Mouse (Mus musculus): ENCODE results near the gene Ptger4. TPM values are rescaled to one million over a fixed set of nuclear protein-coding genes. Genes with fewer than 3 reads are reported as not detected.

Ptger4 gene
- polyA plus RNA-seq, 1 experiment from 2014 or later, result 1.6 TPM

DNA sequence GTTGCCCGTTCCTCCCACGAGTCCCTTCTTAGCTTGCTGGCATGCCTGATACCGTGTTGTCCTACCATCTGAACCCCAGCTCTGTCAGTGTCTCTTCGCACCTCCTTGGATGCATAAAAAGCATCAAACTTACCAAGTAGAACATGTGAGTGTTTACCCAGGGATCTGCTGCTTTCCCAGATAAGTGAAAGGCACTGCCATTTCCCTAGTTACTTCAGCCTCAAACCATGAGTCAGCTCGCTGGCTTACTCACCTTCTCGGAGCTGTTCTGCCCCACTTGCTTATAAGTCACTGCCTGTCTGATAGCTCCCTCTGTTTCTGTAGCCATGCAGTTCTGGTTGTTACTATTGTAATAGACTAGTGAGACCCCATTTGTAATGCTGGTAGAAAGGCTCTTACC lies 49.5 kb downstream of the Ptger4 start:
- WGBS (ENCODE audit: insufficient replicate concordance), result 76% methylated on average over 6 of the region's 6 CpGs
- Histone ChIP-seq H3K27ac (replicated peaks) (no peak overlapping the region), H3K4me2 (no peak overlapping the region), H3K9me3 (replicated peaks) (no peaks in the 10 kb centered on the region), H3K4me3 (replicated peaks) (no peak overlapping the region), H3K36me3 (replicated peaks) (peaks cover 19% of the 10 kb centered on the region), H3K9ac (no peak overlapping the region), H3K4me1 (replicated peaks) (peaks cover 27% of the 10 kb centered on the region), H3K27me3 (no peaks in the 10 kb centered on the region)
- ATAC-seq (ENCODE audit: insufficient read depth), result no peak

DNA sequence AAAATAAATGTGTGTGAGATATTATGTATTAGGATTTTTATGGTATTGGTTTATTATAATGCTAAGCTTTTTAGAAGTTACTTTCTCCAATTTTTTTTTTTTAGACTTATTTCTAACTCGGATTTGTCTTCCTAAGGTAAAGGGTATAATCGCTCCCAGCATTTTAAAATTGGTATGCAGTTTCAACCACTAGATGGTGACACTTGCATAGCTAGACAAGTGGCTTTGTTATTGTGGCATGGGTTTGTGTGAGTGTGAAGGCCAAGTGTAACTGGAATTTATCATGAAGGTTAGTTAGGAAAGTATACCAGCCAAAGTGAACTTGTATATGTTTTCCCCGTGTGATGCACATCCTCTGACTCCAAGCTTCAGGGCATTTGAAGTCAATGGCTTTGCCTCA lies 50.2 kb downstream of the Ptger4 start:
- WGBS (ENCODE audit: insufficient replicate concordance), result 62% methylated on average over 3 of the region's 3 CpGs
- ATAC-seq (ENCODE audit: insufficient read depth), result no peak

GRCm38 (mm10) chr15:5189504-5190093 lies 54.4 kb downstream of the Ptger4 start:
- WGBS (ENCODE audit: insufficient replicate concordance), result 68% methylated on average over 10 of the region's 10 CpGs
- Histone ChIP-seq H3K27me3 (no peaks in the 10 kb centered on the region), H3K9me3 (replicated peaks) (no peaks in the 10 kb centered on the region), H3K4me3 (replicated peaks) (no peak overlapping the region), H3K36me3 (replicated peaks) (peaks cover 19% of the 10 kb centered on the region), H3K4me2 (no peak overlapping the region), H3K4me1 (replicated peaks) (peaks cover 24% of the 10 kb centered on the region), H3K27ac (replicated peaks) (no peak overlapping the region), H3K9ac (no peak overlapping the region)
- ATAC-seq (ENCODE audit: insufficient read depth), result no peak

More for the DNA sequence above, 50.2 kb downstream of the Ptger4 start:
- no peaks in the 10 kb centered on the region for H3K9me3 ChIP-seq (replicated peaks)
- peaks cover 19% of the 10 kb centered on the region for H3K36me3 ChIP-seq (replicated peaks)
- no peak overlapping the region for H3K4me2 ChIP-seq
- H3K4me3 ChIP-seq (replicated peaks), result no peak overlapping the region
- H3K4me1 ChIP-seq (replicated peaks), result peaks cover 27% of the 10 kb centered on the region
- H3K27me3 ChIP-seq, result no peaks in the 10 kb centered on the region
- H3K9ac ChIP-seq, result no peak overlapping the region
- no peak overlapping the region for H3K27ac ChIP-seq (replicated peaks)

GRCm38 (mm10) chr15:5188029-5188428 lies 56.0 kb downstream of the Ptger4 start:
- Histone ChIP-seq H3K4me1 (replicated peaks) (peaks cover 24% of the 10 kb centered on the region), H3K27ac (replicated peaks) (no peak overlapping the region), H3K4me3 (replicated peaks) (no peak overlapping the region), H3K27me3 (no peaks in the 10 kb centered on the region), H3K36me3 (replicated peaks) (peaks cover 19% of the 10 kb centered on the region), H3K9me3 (replicated peaks) (no peaks in the 10 kb centered on the region), H3K9ac (no peak overlapping the region), H3K4me2 (no peak overlapping the region)
- 53% methylated on average over 1 of the region's 1 CpGs for WGBS (ENCODE audit: insufficient replicate concordance)
- ATAC-seq (ENCODE audit: insufficient read depth), result no peak

- Histone ChIP-seq H3K4me2 (no peak overlapping the region), H3K27ac (replicated peaks) (no peak overlapping the region), H3K36me3 (replicated peaks) (peaks cover 19% of the 10 kb centered on the region), H3K9ac (no peak overlapping the region), H3K4me3 (replicated peaks) (no peak overlapping the region), H3K27me3 (no peaks in the 10 kb centered on the region), H3K9me3 (replicated peaks) (no peaks in the 10 kb centered on the region), H3K4me1 (replicated peaks) (peaks cover 24% of the 10 kb centered on the region)
- 45% methylated on average over 4 of the region's 4 CpGs for WGBS (ENCODE audit: insufficient replicate concordance)
- ATAC-seq (ENCODE audit: insufficient read depth), result no peak
Observed at GRCm38 (mm10) chr15:5187116-5187515, 56.9 kb downstream of the Ptger4 start.

GRCm38 (mm10) chr15:5186293-5186675 lies 57.7 kb downstream of the Ptger4 start:
- Histone ChIP-seq H3K4me3 (replicated peaks) (peak overlapping the region; percentile 96), H3K4me1 (replicated peaks) (peaks cover 24% of the 10 kb centered on the region), H3K9me3 (replicated peaks) (no peaks in the 10 kb centered on the region), H3K27ac (replicated peaks) (peak overlapping the region; percentile 86), H3K4me2 (peak overlapping the region; percentile 83), H3K36me3 (replicated peaks) (peaks cover 16% of the 10 kb centered on the region), H3K9ac (peak overlapping the region; percentile 85), H3K27me3 (no peaks in the 10 kb centered on the region)
- no peak for ATAC-seq (ENCODE audit: insufficient read depth)
- WGBS (ENCODE audit: insufficient replicate concordance), result 33% methylated on average over 10 of the region's 10 CpGs

- under 1% methylated on average over 55 of the region's 55 CpGs for WGBS (ENCODE audit: insufficient replicate concordance)
- peak; percentile 87 for ATAC-seq (ENCODE audit: insufficient read depth)
- peak within 1 kb of the TSS; percentile 83 for H3K4me2 ChIP-seq
- no peaks in the 10 kb centered on the region for H3K9me3 ChIP-seq (replicated peaks)
- peaks cover 12% of the 10 kb centered on the region for H3K36me3 ChIP-seq (replicated peaks)
- no peaks in the 10 kb centered on the region for H3K27me3 ChIP-seq
- peak within 1 kb of the TSS; percentile 96 for H3K4me3 ChIP-seq (replicated peaks)
- H3K9ac ChIP-seq, result peak within 1 kb of the TSS; percentile 85
- H3K27ac ChIP-seq (replicated peaks), result peak within 1 kb of the TSS; percentile 86
- H3K4me1 ChIP-seq (replicated peaks), result peaks cover 24% of the 10 kb centered on the region
Observed at GRCm38 (mm10) chr15:5185366-5186292, 58.4 kb downstream of the Ptger4 start, which contains the start of gene Ttc33. TSS of gene Ttc33 (plus strand) at chr15:5185525.

DNA sequence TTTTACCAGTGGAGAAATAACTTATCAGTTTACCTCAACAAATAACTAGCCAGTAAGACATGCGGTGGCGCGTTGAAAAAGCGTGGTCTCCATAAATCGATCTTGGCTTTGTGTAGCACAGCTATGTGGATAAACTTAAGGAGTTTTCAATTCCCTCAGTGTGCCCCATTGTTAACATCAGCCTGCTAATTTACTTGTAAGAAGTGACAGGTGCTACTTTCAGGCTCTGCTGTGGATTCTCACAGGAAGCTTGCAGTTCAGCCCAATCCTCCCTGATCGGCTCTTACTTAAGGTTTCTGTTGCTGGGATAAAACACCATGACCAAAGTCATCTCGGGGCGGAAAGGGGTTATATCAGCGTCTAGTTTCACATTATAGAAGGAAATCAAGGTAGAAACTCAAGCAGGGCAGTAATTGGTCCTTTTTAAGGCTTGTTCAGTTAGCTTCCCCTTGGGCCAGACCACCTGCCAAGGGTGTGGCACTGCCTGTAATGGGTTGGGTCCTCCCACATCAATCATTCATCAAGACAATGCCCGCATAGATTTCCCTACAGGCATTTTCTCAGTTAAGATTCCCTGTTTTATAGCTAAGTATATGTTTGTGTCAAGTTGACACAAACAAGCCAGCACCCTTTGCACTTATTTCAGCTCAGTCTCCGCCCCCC lies 59.2 kb downstream of the Ptger4 start:
- Histone ChIP-seq H3K9me3 (replicated peaks) (no peaks in the 10 kb centered on the region), H3K4me3 (replicated peaks) (peak overlapping the region; percentile 96), H3K27me3 (no peaks in the 10 kb centered on the region), H3K9ac (peak overlapping the region; percentile 85), H3K36me3 (replicated peaks) (peaks cover 10% of the 10 kb centered on the region), H3K4me2 (peak overlapping the region; percentile 83), H3K27ac (replicated peaks) (peak overlapping the region; percentile 86), H3K4me1 (replicated peaks) (peaks cover 24% of the 10 kb centered on the region)
- 43% methylated on average over 10 of the region's 11 CpGs for WGBS (ENCODE audit: insufficient replicate concordance)
- ATAC-seq (ENCODE audit: insufficient read depth), result peak; percentile 16

GRCm38 (mm10) chr15:5173217-5173820 lies 70.7 kb downstream of the Ptger4 start:
- peaks cover 87% of the 10 kb centered on the region for H3K36me3 ChIP-seq (replicated peaks)

DNA sequence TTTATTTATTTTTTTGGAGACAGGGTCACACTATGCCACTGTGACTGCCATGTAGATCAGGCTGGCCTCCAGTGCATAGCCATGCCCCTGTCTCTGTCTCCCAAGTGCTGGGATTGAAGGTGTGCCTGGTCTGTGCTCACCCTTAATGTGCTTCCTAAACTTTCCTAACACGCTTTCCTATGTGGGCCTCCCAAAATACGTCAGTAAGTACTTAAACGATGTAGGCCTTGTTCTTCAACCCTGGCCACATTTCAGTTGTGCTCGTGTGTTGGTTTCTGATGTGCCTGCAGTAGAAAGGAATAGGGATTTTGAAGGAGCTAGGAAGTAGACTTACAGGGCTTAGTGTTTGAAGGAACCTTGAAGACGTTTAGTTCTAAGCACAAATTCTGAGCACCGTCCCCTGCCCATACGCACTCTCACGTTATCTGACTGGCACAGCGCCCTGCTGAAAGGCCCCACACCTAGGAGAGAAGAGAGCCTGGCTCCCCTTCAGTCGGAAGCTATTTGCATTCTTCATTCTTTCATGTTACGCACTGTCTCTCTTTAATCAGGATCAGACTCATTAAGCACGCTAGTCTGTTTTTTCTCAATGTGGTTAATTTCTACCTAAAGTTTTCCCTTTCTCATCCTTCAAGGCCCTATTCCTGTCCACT lies 78.7 kb downstream of the Ptger4 start:
- Histone ChIP-seq H3K4me3 (replicated peaks) (no peak overlapping the region), H3K27me3 (no peaks in the 10 kb centered on the region), H3K36me3 (replicated peaks) (peaks cover 80% of the 10 kb centered on the region), H3K27ac (replicated peaks) (no peak overlapping the region), H3K9ac (no peak overlapping the region), H3K4me1 (replicated peaks) (no peaks in the 10 kb centered on the region; the same call in 1 of the 2 replicates), H3K4me2 (no peak overlapping the region), H3K9me3 (replicated peaks) (no peaks in the 10 kb centered on the region)
- no peak for ATAC-seq (ENCODE audit: insufficient read depth)
- WGBS (ENCODE audit: insufficient replicate concordance), result 71% methylated on average over 12 of the region's 12 CpGs

More at GRCm38 (mm10) chr15:5173217-5173820, 70.7 kb downstream of the Ptger4 start:
- no peak overlapping the region for H3K9ac ChIP-seq
- 67% methylated on average over 12 of the region's 12 CpGs for WGBS (ENCODE audit: insufficient replicate concordance)
- ATAC-seq (ENCODE audit: insufficient read depth), result no peak
- no peaks in the 10 kb centered on the region for H3K27me3 ChIP-seq
- H3K9me3 ChIP-seq (replicated peaks), result no peaks in the 10 kb centered on the region
- no peak overlapping the region for H3K27ac ChIP-seq (replicated peaks)
- H3K4me3 ChIP-seq (replicated peaks), result no peak overlapping the region
- H3K4me2 ChIP-seq, result no peak overlapping the region
- H3K4me1 ChIP-seq (replicated peaks), result no peaks in the 10 kb centered on the region

Data from liver, embryonic 15.5 days (tissue).